ENCODE assay signal across 33 mouse cellular contexts in genomic region chr17:74209143-74209908, GRCm38 (mm10).
A peak's percentile ranks its signal among the peaks of the same experiment; 100 is the strongest.
DNase-seq lines count a peak whose midpoint lies in the region; ATAC-seq and TF ChIP-seq lines count a peak whose summit lies in the region.
"Had no signal": no experiment of that assay in that cellular context is flagged by ENCODE, and none has a peak within 500 bp of the region (broad histone marks: within the 10 kb centered on the region; RNA-seq: fewer than 3 reads in every experiment).

No protein-coding gene starts in this region.

- no peak overlapping the region for H3ac ChIP-seq in myocyte (ENCODE audit: control insufficient read depth, insufficient read length)

- H3K27me3 ChIP-seq in kidney, embryonic 14.5 days (ENCODE audit: control insufficient read depth, insufficient read depth, low read length) = no peaks in the 10 kb centered on the region
- H3K27me3 ChIP-seq in lung, postnatal 0 days (replicated peaks; ENCODE audit: insufficient read depth, low read length) = no peaks in the 10 kb centered on the region
- no peaks in the 10 kb centered on the region for H3K27me3 ChIP-seq in embryonic facial prominence, embryonic 12.5 days
- H3K27me3 ChIP-seq in myocyte (ENCODE audit: control insufficient read depth, insufficient read depth, insufficient read length) = no peaks in the 10 kb centered on the region
- no peaks in the 10 kb centered on the region for H3K27me3 ChIP-seq in midbrain, embryonic 13.5 days
- H3K27me3 ChIP-seq: CH12.LX; embryonic facial prominence, embryonic 15.5 days; forebrain, embryonic 12.5 days; hindbrain, embryonic 15.5 days; lung, embryonic 15.5 days; neural tube, embryonic 13.5 days; stomach, embryonic 15.5 days had no signal

- no peak overlapping the region for H3K4me3 ChIP-seq in kidney, embryonic 14.5 days (ENCODE audit: low read length)
- no peak overlapping the region for H3K4me3 ChIP-seq in lung, postnatal 0 days (ENCODE audit: low read depth, low read length)
- no peak overlapping the region for H3K4me3 ChIP-seq in lung, adult 2 months (replicated peaks; ENCODE audit: extremely low read depth, low read depth, low read length)
- H3K4me3 ChIP-seq in embryonic facial prominence, embryonic 12.5 days = no peak overlapping the region
- no peak overlapping the region for H3K4me3 ChIP-seq in myocyte
- no peak overlapping the region for H3K4me3 ChIP-seq in midbrain, embryonic 13.5 days (replicated peaks)
- H3K4me3 ChIP-seq: embryonic facial prominence, embryonic 15.5 days; forebrain, embryonic 12.5 days; hindbrain, embryonic 10.5 days; hindbrain, embryonic 15.5 days; lung, embryonic 15.5 days; neural tube, embryonic 13.5 days; stomach, embryonic 15.5 days had no signal

- 35% methylated on average over 5 of the region's 5 CpGs for WGBS in kidney, embryonic 14.5 days
- 33% methylated on average over 5 of the region's 5 CpGs for WGBS in lung, postnatal 0 days
- 58% methylated on average over 5 of the region's 5 CpGs for WGBS in lung, adult 2 months
- WGBS in embryonic facial prominence, embryonic 12.5 days = 44% methylated on average over 5 of the region's 5 CpGs
- WGBS in midbrain, embryonic 13.5 days = 53% methylated on average over 5 of the region's 5 CpGs

- peaks cover 15% of the 10 kb centered on the region; the same call in 1 of the 2 replicates for H3K36me3 ChIP-seq in kidney, embryonic 14.5 days (ENCODE audit: control insufficient read depth, insufficient read depth, low read length)
- H3K36me3 ChIP-seq in lung, postnatal 0 days (ENCODE audit: insufficient read depth, low read length) = no peaks in the 10 kb centered on the region
- H3K36me3 ChIP-seq in embryonic facial prominence, embryonic 12.5 days = peaks cover 12% of the 10 kb centered on the region; the same call in 1 of the 2 replicates
- H3K36me3 ChIP-seq in myocyte (ENCODE audit: control insufficient read depth, insufficient read depth) = peaks cover 9% of the 10 kb centered on the region
- peaks cover 18% of the 10 kb centered on the region for H3K36me3 ChIP-seq in midbrain, embryonic 13.5 days

- H3K9ac ChIP-seq in kidney, embryonic 14.5 days (ENCODE audit: low read depth, low read length) = no peak overlapping the region
- H3K9ac ChIP-seq in lung, postnatal 0 days (replicated peaks; ENCODE audit: low read depth) = no peak overlapping the region
- H3K9ac ChIP-seq in embryonic facial prominence, embryonic 12.5 days = no peak overlapping the region
- H3K9ac ChIP-seq in midbrain, embryonic 13.5 days (replicated peaks) = no peak overlapping the region
- H3K9ac ChIP-seq: embryonic facial prominence, embryonic 15.5 days; forebrain, embryonic 12.5 days; forebrain, postnatal 0 days; hindbrain, embryonic 15.5 days; liver, embryonic 14.5 days; lung, embryonic 15.5 days; neural tube, embryonic 13.5 days; stomach, embryonic 15.5 days had no signal

- no peaks in the 10 kb centered on the region for H3K9me3 ChIP-seq in kidney, embryonic 14.5 days (ENCODE audit: control insufficient read depth, low read length)
- H3K9me3 ChIP-seq in lung, postnatal 0 days (ENCODE audit: low read length) = no peaks in the 10 kb centered on the region
- H3K9me3 ChIP-seq in embryonic facial prominence, embryonic 12.5 days = no peaks in the 10 kb centered on the region
- no peaks in the 10 kb centered on the region for H3K9me3 ChIP-seq in midbrain, embryonic 13.5 days
- H3K9me3 ChIP-seq: embryonic facial prominence, embryonic 15.5 days; forebrain, embryonic 12.5 days; G1E; hindbrain, embryonic 10.5 days; hindbrain, embryonic 15.5 days; lung, embryonic 15.5 days; neural tube, embryonic 13.5 days; stomach, embryonic 15.5 days had no signal

- no peak overlapping the region for H3K27ac ChIP-seq in kidney, embryonic 14.5 days (ENCODE audit: low read depth, low read length)
- H3K27ac ChIP-seq in lung, postnatal 0 days (ENCODE audit: low read length) = no peak overlapping the region
- no peak overlapping the region for H3K27ac ChIP-seq in embryonic facial prominence, embryonic 12.5 days
- H3K27ac ChIP-seq in midbrain, embryonic 13.5 days = no peak overlapping the region
- H3K27ac ChIP-seq: embryonic facial prominence, embryonic 15.5 days; forebrain, embryonic 12.5 days; hindbrain, embryonic 10.5 days; hindbrain, embryonic 15.5 days; liver, embryonic 14.5 days; lung, embryonic 15.5 days; neural tube, embryonic 13.5 days; stomach, embryonic 15.5 days had no signal

- no peaks in the 10 kb centered on the region for H3K4me1 ChIP-seq in kidney, embryonic 14.5 days (ENCODE audit: control insufficient read depth, insufficient read depth, low read length)
- no peaks in the 10 kb centered on the region for H3K4me1 ChIP-seq in lung, postnatal 0 days (ENCODE audit: insufficient read depth, low read depth, low read length)
- H3K4me1 ChIP-seq in lung, adult 2 months (ENCODE audit: control insufficient read depth, insufficient read depth, low read length) = no peaks in the 10 kb centered on the region
- H3K4me1 ChIP-seq in embryonic facial prominence, embryonic 12.5 days = no peaks in the 10 kb centered on the region
- H3K4me1 ChIP-seq in midbrain, embryonic 13.5 days (replicated peaks) = 0 out of 2 replicates have a peak, but pooled peaks cover 3% of the 10 kb centered on the region
- H3K4me1 ChIP-seq: embryonic facial prominence, embryonic 15.5 days; forebrain, embryonic 12.5 days; hindbrain, embryonic 15.5 days; neural tube, embryonic 13.5 days; stomach, embryonic 15.5 days had no signal

- no peak for TF ChIP-seq EP300 in lung, postnatal 0 days (IDR thresholded peaks at IDR 0.05)

- DNase-seq in kidney, adult 18-20 months = no peak
- peak; percentile 53 for DNase-seq in lung, postnatal 0 days (ENCODE audit: low spot score)
- DNase-seq in lung, adult 2 months = no peak
- no peak for DNase-seq in adrenal gland, adult (ENCODE audit: inconsistent age in 2 of 2, low spot score in 1 of 2)
- DNase-seq: adrenal gland, postnatal 25 days; B cell, adult 2 months; cerebellum, adult 11-12 months; cerebellum, adult 9-11 months; forebrain, postnatal 0 days; gastrocnemius, postnatal 14 days; heart, postnatal 14 days; kidney, adult 8-10 months; layer of hippocampus, adult 9-11 months; liver; retina, postnatal 1 day; right cerebral cortex, postnatal 14 days; thymus, postnatal 14 days had no signal

- peaks cover 8% of the 10 kb centered on the region for H3K79me2 ChIP-seq in myocyte (ENCODE audit: control insufficient read depth, insufficient read depth)

- no peak for TF ChIP-seq POLR2A in lung, adult 2 months (IDR thresholded peaks at IDR 0.05; ENCODE audit: borderline replicate concordance, extremely low read depth, low read depth, low read length)
- peak; percentile 66 for TF ChIP-seq POLR2A in myocyte (IDR thresholded peaks at IDR 0.05; ENCODE audit: insufficient read length, low read depth)

- no peak overlapping the region for H3K4me2 ChIP-seq in kidney, embryonic 14.5 days (replicated peaks; ENCODE audit: low read depth, low read length)
- no peak overlapping the region for H3K4me2 ChIP-seq in lung, postnatal 0 days (replicated peaks; ENCODE audit: low read depth, low read length)
- no peak overlapping the region for H3K4me2 ChIP-seq in embryonic facial prominence, embryonic 12.5 days (replicated peaks)
- H3K4me2 ChIP-seq in myocyte (ENCODE audit: low read depth) = peak overlapping the region; percentile 57
- no peak overlapping the region for H3K4me2 ChIP-seq in midbrain, embryonic 13.5 days (replicated peaks)
- H3K4me2 ChIP-seq: embryonic facial prominence, embryonic 15.5 days; forebrain, embryonic 12.5 days; hindbrain, embryonic 15.5 days; lung, embryonic 15.5 days; midbrain, embryonic 11.5 days; neural tube, embryonic 13.5 days; stomach, embryonic 15.5 days had no signal

- ATAC-seq in kidney, embryonic 14.5 days (ENCODE audit: low FRiP score, low TSS enrichment) = peak; percentile 77
- peak; percentile 62; the same call in 1 of the 2 replicates for ATAC-seq in lung, postnatal 0 days
- ATAC-seq in embryonic facial prominence, embryonic 12.5 days (ENCODE audit: insufficient number of reproducible peaks, insufficient read depth, low FRiP score, low TSS enrichment) = peak; percentile 67; the same call in 1 of the 2 replicates
- ATAC-seq in midbrain, embryonic 13.5 days = no peak
- ATAC-seq: forebrain, postnatal 0 days; inflammation-experienced regulatory T-cells, adult 6 months had no signal

- TF ChIP-seq CTCF in lung, postnatal 0 days (IDR thresholded peaks at IDR 0.05) = no peak
- TF ChIP-seq CTCF in lung, adult 2 months (IDR thresholded peaks at IDR 0.05; ENCODE audit: insufficient read depth, low read length) = no peak

TF ChIP-seq in myocyte, 11 proteins besides CTCF, POLR2A, EP300 and RAD21:
- TF ChIP-seq REST (IDR thresholded peaks at IDR 0.05; ENCODE audit: insufficient read depth, insufficient read length) = no peak
- TF ChIP-seq MYOG (IDR thresholded peaks at IDR 0.05; ENCODE audit: control insufficient read depth in 1 of 3, insufficient read depth in 1 of 3, insufficient read length in 2 of 3, low read depth in 2 of 3) = peak; percentile 93 to 97 (median 93)
- no peak for TF ChIP-seq E2F4 (IDR thresholded peaks at IDR 0.05; ENCODE audit: insufficient read depth)
- peak; percentile 74 for TF ChIP-seq POLR2AphosphoS2 (IDR thresholded peaks at IDR 0.05; ENCODE audit: insufficient read length, low read depth)
- peak; percentile 6 for TF ChIP-seq SRF (IDR thresholded peaks at IDR 0.05; ENCODE audit: control insufficient read depth, insufficient read length, low read depth)
- peak; percentile 59 for TF ChIP-seq TCF3 (IDR thresholded peaks at IDR 0.05; ENCODE audit: insufficient read length, low read depth)
- TF ChIP-seq MYOD1 (IDR thresholded peaks at IDR 0.05; ENCODE audit: control insufficient read depth in 1 of 3, insufficient read length in 2 of 3, low read depth in 2 of 3) = peak; percentile 58 to 89 (median 87)
- TF ChIP-seq TCF12 (IDR thresholded peaks at IDR 0.05; ENCODE audit: insufficient read depth, poor library complexity, severe bottlenecking) = peak; percentile 73
